Mouse (Mus musculus) heart, adult 18-20 months (tissue): ENCODE results near the gene Mylk3. TPM values are rescaled to one million over a fixed set of nuclear protein-coding genes. Genes with fewer than 3 reads are reported as not detected.

Source experiments
- DNase-seq, 2 experiments: peaks; one replicate each; pipeline ENCODE4 v3.0.0; 2021 to 2022; ENCODE audit warnings: mixed read lengths in 1 of 2
- total RNA-seq, 2 experiments: library from RNA; stranded (reverse); gene quantifications; 2 replicates each; pipeline ENCODE4 v1.2.3; 2021

Mylk3 gene
- total RNA-seq, 2 experiments from 2014 or later: 473 to 486 TPM

- no peak for DNase-seq
Observed at GRCm38 (mm10) chr8:85381926-85382325, 4.2 kb downstream of the Mylk3 start.

- peak; percentile 82 to 92 for DNase-seq
Observed at GRCm38 (mm10) chr8:85380824-85381209, 5.3 kb downstream of the Mylk3 start.

- DNase-seq: peak; percentile 24 to 53
Observed at GRCm38 (mm10) chr8:85380123-85380823, 5.9 kb downstream of the Mylk3 start.

- peak; percentile 68 to 71 for DNase-seq
Observed at GRCm38 (mm10) chr8:85379142-85379781, 6.9 kb downstream of the Mylk3 start.

- no peak for DNase-seq
Observed at GRCm38 (mm10) chr8:85376516-85376915, 9.6 kb downstream of the Mylk3 start.

GRCm38 (mm10) chr8:85374286-85374685 is 11.9 kb downstream of the Mylk3 start:
- no peak for DNase-seq

GRCm38 (mm10) chr8:85373435-85374039 is 12.6 kb downstream of the Mylk3 start:
- no peak for DNase-seq

- DNase-seq: no peak
Observed at GRCm38 (mm10) chr8:85372465-85372839, 13.7 kb downstream of the Mylk3 start.

- no peak for DNase-seq
Observed at GRCm38 (mm10) chr8:85371736-85372464, 14.2 kb downstream of the Mylk3 start.

GRCm38 (mm10) chr8:85365176-85365575 is 21.0 kb downstream of the Mylk3 start:
- peak; percentile 68 to 82 for DNase-seq

- DNase-seq: peak; percentile 41 to 60
Observed at GRCm38 (mm10) chr8:85364628-85365027, 21.5 kb downstream of the Mylk3 start.

GRCm38 (mm10) chr8:85363406-85363805 is 22.7 kb downstream of the Mylk3 start:
- no peak for DNase-seq

GRCm38 (mm10) chr8:85362211-85362610 is 23.9 kb downstream of the Mylk3 start:
- DNase-seq: no peak

GRCm38 (mm10) chr8:85353287-85353686 is 32.9 kb downstream of the Mylk3 start:
- no peak for DNase-seq

- DNase-seq: no peak
Observed at GRCm38 (mm10) chr8:85339871-85340573, 46.1 kb downstream of the Mylk3 start.

GRCm38 (mm10) chr8:85337681-85338080 is 48.5 kb downstream of the Mylk3 start:
- no peak for DNase-seq

- no peak for DNase-seq
Observed at GRCm38 (mm10) chr8:85336211-85336933, 49.8 kb downstream of the Mylk3 start.

- no peak for DNase-seq
Observed at GRCm38 (mm10) chr8:85335105-85335504, 51.0 kb downstream of the Mylk3 start.

- peak; percentile 29 to 46 for DNase-seq
Observed at GRCm38 (mm10) chr8:85329506-85329905, 56.6 kb downstream of the Mylk3 start.

- DNase-seq: no peak
Observed at GRCm38 (mm10) chr8:85327036-85327435, 59.1 kb downstream of the Mylk3 start.

- no peak for DNase-seq
Observed at GRCm38 (mm10) chr8:85323084-85323483, 63.1 kb downstream of the Mylk3 start.
